Mouse (Mus musculus): Measurements from ENCODE around the gene Drc1. TPM values are rescaled to one million over a fixed set of nuclear protein-coding genes. Genes with fewer than 3 reads are reported as not detected.

Drc1 gene
- polyA plus RNA-seq, 1 experiment from 2014 or later, result 1.1 TPM

GRCm38 (mm10) chr5:30341601-30342365 lies 60.6 kb downstream of the Drc1 start:
- H3K4me3 ChIP-seq (ENCODE audit: low read depth, low read length), result no peak overlapping the region
- H3K36me3 ChIP-seq (ENCODE audit: control insufficient read depth, insufficient read depth), result no peaks in the 10 kb centered on the region
- H3K4me2 ChIP-seq (replicated peaks; ENCODE audit: low read depth), result no peak overlapping the region
- H3K9me3 ChIP-seq (ENCODE audit: control insufficient read depth), result no peaks in the 10 kb centered on the region
- H3K27me3 ChIP-seq (replicated peaks; ENCODE audit: control insufficient read depth, insufficient read depth, low read length), result no peaks in the 10 kb centered on the region
- no peak for ATAC-seq
- H3K4me1 ChIP-seq (replicated peaks; ENCODE audit: control insufficient read depth, insufficient read depth, low read length), result no peaks in the 10 kb centered on the region
- TF ChIP-seq CTCF (IDR thresholded peaks at IDR 0.05; ENCODE audit: low read depth), result no peak
- H3K27ac ChIP-seq (ENCODE audit: low read depth, low read length), result no peak overlapping the region
- WGBS, result 77% methylated on average over 11 of the region's 11 CpGs
- H3K9ac ChIP-seq (ENCODE audit: low read depth, low read length), result no peak overlapping the region

GRCm38 (mm10) chr5:30342601-30343015 lies 61.4 kb downstream of the Drc1 start:
- ATAC-seq, result peak; percentile 33; the same call in 1 of the 2 replicates
- Histone ChIP-seq H3K27ac (ENCODE audit: low read depth, low read length) (no peak overlapping the region), H3K4me3 (ENCODE audit: low read depth, low read length) (peak overlapping the region; percentile 16; the same call in 1 of the 2 replicates), H3K9me3 (ENCODE audit: control insufficient read depth) (no peaks in the 10 kb centered on the region), H3K4me1 (replicated peaks; ENCODE audit: control insufficient read depth, insufficient read depth, low read length) (no peaks in the 10 kb centered on the region), H3K9ac (ENCODE audit: low read depth, low read length) (no peak overlapping the region), H3K27me3 (replicated peaks; ENCODE audit: control insufficient read depth, insufficient read depth, low read length) (no peaks in the 10 kb centered on the region), H3K4me2 (replicated peaks; ENCODE audit: low read depth) (peak overlapping the region; percentile 56), H3K36me3 (ENCODE audit: control insufficient read depth, insufficient read depth) (no peaks in the 10 kb centered on the region)
- no peak for TF ChIP-seq CTCF (IDR thresholded peaks at IDR 0.05; ENCODE audit: low read depth)
- WGBS, result 12% methylated on average over 17 of the region's 17 CpGs

- no peak overlapping the region for H3K9ac ChIP-seq (ENCODE audit: low read depth, low read length)
- H3K4me2 ChIP-seq (replicated peaks; ENCODE audit: low read depth), result peak overlapping the region; percentile 56
- no peak overlapping the region for H3K27ac ChIP-seq (ENCODE audit: low read depth, low read length)
- H3K36me3 ChIP-seq (ENCODE audit: control insufficient read depth, insufficient read depth), result no peaks in the 10 kb centered on the region
- 4% methylated on average over 9 of the region's 9 CpGs for WGBS
- peak; percentile 70 for ATAC-seq
- no peaks in the 10 kb centered on the region for H3K27me3 ChIP-seq (replicated peaks; ENCODE audit: control insufficient read depth, insufficient read depth, low read length)
- no peaks in the 10 kb centered on the region for H3K9me3 ChIP-seq (ENCODE audit: control insufficient read depth)
- no peaks in the 10 kb centered on the region for H3K4me1 ChIP-seq (replicated peaks; ENCODE audit: control insufficient read depth, insufficient read depth, low read length)
- peak overlapping the region; percentile 16; the same call in 1 of the 2 replicates for H3K4me3 ChIP-seq (ENCODE audit: low read depth, low read length)
- TF ChIP-seq CTCF (IDR thresholded peaks at IDR 0.05; ENCODE audit: low read depth), result peak; percentile 96
These were observed 61.9 kb downstream of the Drc1 start for GRCm38 (mm10) chr5:30343107-30343506.

DNA sequence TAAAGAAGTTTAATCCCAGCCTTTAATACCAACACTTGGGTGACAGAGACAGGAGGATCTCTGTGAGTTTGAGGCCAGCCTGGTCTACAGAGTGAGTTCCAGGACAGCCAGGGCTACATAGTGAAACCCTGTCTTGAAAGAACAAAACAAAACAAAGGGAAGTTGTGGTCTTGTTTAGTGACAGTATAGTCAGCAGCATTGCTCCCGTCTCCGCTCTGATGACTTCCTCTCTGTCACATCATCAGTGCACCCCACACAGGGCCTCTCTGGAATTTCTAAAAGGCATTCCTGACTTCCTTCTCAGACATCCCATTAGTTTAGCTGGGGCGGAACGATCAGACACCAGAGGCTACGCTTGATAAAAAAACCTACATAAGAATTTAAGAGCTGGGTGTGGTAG lies 62.7 kb downstream of the Drc1 start:
- 43% methylated on average over 5 of the region's 5 CpGs for WGBS
- Histone ChIP-seq H3K4me1 (replicated peaks; ENCODE audit: control insufficient read depth, insufficient read depth, low read length) (no peaks in the 10 kb centered on the region), H3K36me3 (ENCODE audit: control insufficient read depth, insufficient read depth) (no peaks in the 10 kb centered on the region), H3K4me3 (ENCODE audit: low read depth, low read length) (no peak overlapping the region), H3K9me3 (ENCODE audit: control insufficient read depth) (no peaks in the 10 kb centered on the region), H3K9ac (ENCODE audit: low read depth, low read length) (no peak overlapping the region), H3K27me3 (replicated peaks; ENCODE audit: control insufficient read depth, insufficient read depth, low read length) (no peaks in the 10 kb centered on the region), H3K27ac (ENCODE audit: low read depth, low read length) (no peak overlapping the region), H3K4me2 (replicated peaks; ENCODE audit: low read depth) (no peak overlapping the region)
- no peak for ATAC-seq
- no peak for TF ChIP-seq CTCF (IDR thresholded peaks at IDR 0.05; ENCODE audit: low read depth)

GRCm38 (mm10) chr5:30353605-30354004 lies 72.4 kb downstream of the Drc1 start:
- H3K4me2 ChIP-seq (replicated peaks; ENCODE audit: low read depth), result no peak overlapping the region
- 19% methylated on average over 3 of the region's 3 CpGs for WGBS
- H3K9ac ChIP-seq (ENCODE audit: low read depth, low read length), result no peak overlapping the region
- H3K9me3 ChIP-seq (ENCODE audit: control insufficient read depth), result no peaks in the 10 kb centered on the region
- H3K36me3 ChIP-seq (ENCODE audit: control insufficient read depth, insufficient read depth), result no peaks in the 10 kb centered on the region; the same call in 1 of the 2 replicates
- H3K4me1 ChIP-seq (replicated peaks; ENCODE audit: control insufficient read depth, insufficient read depth, low read length), result no peaks in the 10 kb centered on the region
- H3K4me3 ChIP-seq (ENCODE audit: low read depth, low read length), result no peak overlapping the region
- no peak overlapping the region for H3K27ac ChIP-seq (ENCODE audit: low read depth, low read length)
- TF ChIP-seq CTCF (IDR thresholded peaks at IDR 0.05; ENCODE audit: low read depth), result no peak
- H3K27me3 ChIP-seq (replicated peaks; ENCODE audit: control insufficient read depth, insufficient read depth, low read length), result no peaks in the 10 kb centered on the region
- peak; percentile 88 for ATAC-seq

GRCm38 (mm10) chr5:30355114-30355513 lies 73.9 kb downstream of the Drc1 start:
- no peak overlapping the region for H3K4me3 ChIP-seq (ENCODE audit: low read depth, low read length)
- TF ChIP-seq CTCF (IDR thresholded peaks at IDR 0.05; ENCODE audit: low read depth), result no peak
- H3K9me3 ChIP-seq (ENCODE audit: control insufficient read depth), result no peaks in the 10 kb centered on the region
- H3K27ac ChIP-seq (ENCODE audit: low read depth, low read length), result no peak overlapping the region
- WGBS, result 65% methylated on average over 7 of the region's 7 CpGs
- H3K9ac ChIP-seq (ENCODE audit: low read depth, low read length), result no peak overlapping the region
- H3K36me3 ChIP-seq (ENCODE audit: control insufficient read depth, insufficient read depth), result no peaks in the 10 kb centered on the region; the same call in 1 of the 2 replicates
- no peak overlapping the region for H3K4me2 ChIP-seq (replicated peaks; ENCODE audit: low read depth)
- H3K4me1 ChIP-seq (replicated peaks; ENCODE audit: control insufficient read depth, insufficient read depth, low read length), result no peaks in the 10 kb centered on the region
- ATAC-seq, result no peak
- H3K27me3 ChIP-seq (replicated peaks; ENCODE audit: control insufficient read depth, insufficient read depth, low read length), result no peaks in the 10 kb centered on the region

Data from intestine, postnatal 0 days (tissue).